Mouse (Mus musculus): ENCODE results near the gene Senp1.
A peak's percentile ranks its signal among the peaks of the same experiment; 100 is the strongest.

Gene Senp1

GRCm38 (mm10) chr15:98093121-98094011 lies at the start of gene Senp1:
Gene Senp1, minus strand, starts transcription at chr15:98093744.
- peak; percentile 83 for DNase-seq (ENCODE audit: low spot score in 2 of 2)

GRCm38 (mm10) chr15:98142515-98142914 lies 49.0 kb upstream of the Senp1 start:
- DNase-seq (ENCODE audit: low spot score in 2 of 2) = no peak

- no peak for DNase-seq (ENCODE audit: low spot score in 2 of 2)
Observed at GRCm38 (mm10) chr15:98140809-98141208, 47.3 kb upstream of the Senp1 start.

GRCm38 (mm10) chr15:98139763-98140162 lies 46.2 kb upstream of the Senp1 start:
- no peak for DNase-seq (ENCODE audit: low spot score in 2 of 2)

DNA sequence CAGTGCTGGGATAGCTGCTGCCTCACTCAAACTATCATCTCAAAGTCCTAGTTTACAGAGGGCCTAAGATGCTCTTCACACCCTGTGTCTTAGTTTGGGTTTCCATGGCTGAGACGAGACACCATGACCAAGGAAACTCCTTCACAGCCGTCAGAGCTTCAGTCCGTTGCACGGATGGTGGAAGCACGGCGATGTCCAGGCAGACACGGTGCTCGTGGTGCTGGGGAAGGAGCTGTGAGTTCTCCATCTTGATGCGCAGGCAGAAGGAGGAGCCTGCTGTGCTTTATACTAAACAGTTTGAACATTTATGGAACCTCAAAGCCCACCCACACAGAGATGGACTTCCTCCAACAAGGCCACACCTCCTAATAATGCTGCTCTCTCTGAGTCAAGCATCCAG lies 43.3 kb upstream of the Senp1 start:
- no peak for DNase-seq (ENCODE audit: low spot score in 2 of 2)

GRCm38 (mm10) chr15:98135671-98136070 lies 42.1 kb upstream of the Senp1 start:
- DNase-seq (ENCODE audit: low spot score in 2 of 2) = no peak

DNA sequence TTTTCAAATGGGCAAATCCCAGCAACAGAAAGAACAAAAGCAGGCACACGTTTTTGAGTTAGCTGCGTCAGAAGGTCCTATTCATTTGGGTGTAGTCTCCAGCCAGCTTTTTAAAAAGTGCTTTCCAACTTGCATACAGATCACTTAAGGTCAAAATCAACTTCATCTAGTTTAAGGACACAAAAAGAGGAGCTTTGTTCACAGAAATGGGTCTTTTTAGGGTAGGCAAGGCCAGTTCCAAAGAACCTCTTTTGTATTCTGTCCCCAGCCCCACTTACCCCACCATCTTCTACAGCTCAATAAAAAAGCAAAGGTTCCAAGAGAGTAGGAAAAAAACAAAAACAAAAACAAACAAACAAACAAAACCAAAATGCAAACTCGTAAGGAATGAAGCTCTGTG lies 41.1 kb upstream of the Senp1 start:
- no peak for DNase-seq (ENCODE audit: low spot score in 2 of 2)

- no peak for DNase-seq (ENCODE audit: low spot score in 2 of 2)
Observed at GRCm38 (mm10) chr15:98134034-98134433, 40.5 kb upstream of the Senp1 start.

DNA sequence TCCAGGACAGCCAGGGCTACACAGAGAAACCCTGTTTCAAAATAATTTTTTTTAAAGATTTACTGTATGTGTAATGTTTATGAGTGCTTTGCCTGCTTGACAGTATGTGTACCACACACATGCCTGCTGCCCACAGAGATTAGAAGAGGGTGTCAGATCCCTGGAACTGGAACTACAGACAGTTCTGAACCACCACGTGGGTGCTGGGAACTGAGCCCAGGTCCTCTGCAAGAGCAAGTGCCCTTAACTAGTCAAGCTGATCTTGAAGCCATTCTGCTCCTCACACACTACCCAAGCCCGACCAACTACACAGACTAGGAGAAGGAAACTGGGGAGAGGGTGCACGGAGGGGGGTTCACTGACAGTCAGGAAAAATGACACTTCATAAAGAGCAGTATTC lies 39.9 kb upstream of the Senp1 start:
- DNase-seq (ENCODE audit: low spot score in 2 of 2) = no peak

DNA sequence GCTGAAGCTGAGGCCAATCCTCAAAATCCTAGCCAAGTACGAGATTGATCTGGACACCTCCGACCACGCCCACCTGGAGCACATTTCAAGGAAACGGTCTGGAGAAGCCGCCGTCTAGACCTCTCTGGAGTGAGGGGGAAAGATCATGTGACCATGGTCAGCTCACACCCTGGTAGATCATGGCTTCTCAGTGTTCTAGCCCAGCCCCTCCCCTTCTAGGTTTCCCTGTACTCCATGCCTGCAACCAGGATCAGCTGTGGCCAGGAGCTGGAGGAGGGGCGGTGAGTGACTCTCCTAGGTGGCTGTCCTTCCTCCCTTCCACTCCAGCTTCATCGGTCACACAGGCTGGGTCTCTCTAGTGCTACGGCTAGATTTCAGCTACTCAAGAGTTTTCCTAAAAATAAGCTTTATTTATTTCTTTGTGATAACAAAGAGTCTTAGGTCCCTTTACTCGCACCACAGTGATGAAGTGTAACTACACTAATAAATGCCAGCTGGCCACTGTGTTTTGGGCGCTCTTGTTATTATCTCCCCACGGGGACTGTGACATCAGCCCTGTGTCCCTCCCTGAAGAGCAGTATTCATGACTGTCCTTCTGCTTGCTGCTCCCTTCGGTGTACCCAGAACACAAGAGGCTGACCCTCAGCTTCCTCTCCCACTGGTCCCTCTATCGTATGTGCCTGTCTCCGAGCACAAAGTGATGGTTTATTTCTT lies 38.6 kb upstream of the Senp1 start:
- DNase-seq (ENCODE audit: low spot score in 2 of 2) = no peak

GRCm38 (mm10) chr15:98131451-98131850 lies 37.9 kb upstream of the Senp1 start:
- DNase-seq (ENCODE audit: low spot score in 2 of 2) = no peak

GRCm38 (mm10) chr15:98131001-98131400 lies 37.5 kb upstream of the Senp1 start:
- no peak for DNase-seq (ENCODE audit: low spot score in 2 of 2)

DNA sequence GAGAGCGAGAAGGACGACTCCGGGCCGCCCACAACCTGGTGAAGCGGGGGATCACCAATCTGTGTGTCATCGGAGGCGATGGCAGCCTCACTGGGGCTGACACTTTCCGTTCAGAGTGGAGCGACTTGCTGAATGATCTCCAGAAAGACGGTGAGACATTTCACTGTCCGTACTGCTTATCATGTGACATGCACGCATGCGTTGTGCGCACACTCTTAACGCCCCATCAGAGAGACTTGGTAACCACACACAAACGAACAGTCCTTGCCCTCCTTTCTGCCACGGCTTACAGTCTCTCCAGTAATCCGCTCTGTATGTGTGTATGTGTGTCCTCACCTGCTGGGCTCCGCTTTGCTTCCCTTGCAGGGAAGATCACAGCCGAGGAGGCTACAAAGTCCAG lies 27.3 kb upstream of the Senp1 start:
- DNase-seq (ENCODE audit: low spot score in 2 of 2) = no peak

- DNase-seq (ENCODE audit: low spot score in 2 of 2) = no peak
Observed at GRCm38 (mm10) chr15:98119363-98119762, 25.8 kb upstream of the Senp1 start.

DNA sequence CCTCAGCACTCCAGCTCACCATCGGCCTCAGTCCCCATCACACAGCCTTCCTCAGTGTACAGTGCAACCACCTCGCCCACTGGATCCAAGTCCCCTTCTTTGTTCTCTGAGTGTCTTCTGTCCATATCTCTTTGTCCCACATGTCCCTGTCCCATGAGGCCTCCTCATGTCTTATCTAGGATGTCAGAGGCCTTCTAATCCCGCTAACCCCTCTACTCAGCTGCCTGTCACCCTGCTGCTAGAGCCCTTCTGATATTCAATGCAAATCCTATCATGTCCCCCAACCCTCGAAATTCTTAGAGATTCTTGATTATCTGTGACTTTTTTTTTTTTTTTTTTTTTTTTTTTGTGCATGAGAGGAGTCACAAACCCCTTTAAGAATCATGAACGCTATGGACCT lies 22.7 kb upstream of the Senp1 start:
- DNase-seq (ENCODE audit: low spot score in 2 of 2) = no peak

DNA sequence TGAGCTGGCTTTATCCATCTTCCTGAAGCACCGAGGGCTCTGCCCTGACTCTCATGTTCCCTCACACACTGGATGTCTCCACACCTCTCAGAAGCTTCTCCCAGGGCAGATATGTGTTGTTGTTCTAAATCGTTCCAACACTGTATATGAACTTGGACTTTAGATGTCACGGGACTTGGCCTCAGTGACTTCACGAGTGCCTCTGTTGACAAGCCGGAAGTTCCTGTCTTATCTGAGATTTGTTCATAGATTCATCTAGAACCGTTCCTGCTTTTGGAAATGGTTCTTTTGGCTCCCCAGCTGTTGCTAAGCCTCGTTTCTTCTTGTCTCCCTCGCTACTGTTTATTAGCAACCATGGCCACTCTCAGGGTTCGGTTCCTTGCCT lies 22.2 kb upstream of the Senp1 start:
- DNase-seq (ENCODE audit: low spot score in 2 of 2) = no peak

GRCm38 (mm10) chr15:98114852-98115778 lies 21.6 kb upstream of the Senp1 start:
- DNase-seq (ENCODE audit: low spot score in 2 of 2) = no peak

- no peak for DNase-seq (ENCODE audit: low spot score in 2 of 2)
Observed at GRCm38 (mm10) chr15:98114098-98114851, 20.7 kb upstream of the Senp1 start.

GRCm38 (mm10) chr15:98111791-98112190 lies 18.2 kb upstream of the Senp1 start:
- no peak for DNase-seq (ENCODE audit: low spot score in 2 of 2)

DNA sequence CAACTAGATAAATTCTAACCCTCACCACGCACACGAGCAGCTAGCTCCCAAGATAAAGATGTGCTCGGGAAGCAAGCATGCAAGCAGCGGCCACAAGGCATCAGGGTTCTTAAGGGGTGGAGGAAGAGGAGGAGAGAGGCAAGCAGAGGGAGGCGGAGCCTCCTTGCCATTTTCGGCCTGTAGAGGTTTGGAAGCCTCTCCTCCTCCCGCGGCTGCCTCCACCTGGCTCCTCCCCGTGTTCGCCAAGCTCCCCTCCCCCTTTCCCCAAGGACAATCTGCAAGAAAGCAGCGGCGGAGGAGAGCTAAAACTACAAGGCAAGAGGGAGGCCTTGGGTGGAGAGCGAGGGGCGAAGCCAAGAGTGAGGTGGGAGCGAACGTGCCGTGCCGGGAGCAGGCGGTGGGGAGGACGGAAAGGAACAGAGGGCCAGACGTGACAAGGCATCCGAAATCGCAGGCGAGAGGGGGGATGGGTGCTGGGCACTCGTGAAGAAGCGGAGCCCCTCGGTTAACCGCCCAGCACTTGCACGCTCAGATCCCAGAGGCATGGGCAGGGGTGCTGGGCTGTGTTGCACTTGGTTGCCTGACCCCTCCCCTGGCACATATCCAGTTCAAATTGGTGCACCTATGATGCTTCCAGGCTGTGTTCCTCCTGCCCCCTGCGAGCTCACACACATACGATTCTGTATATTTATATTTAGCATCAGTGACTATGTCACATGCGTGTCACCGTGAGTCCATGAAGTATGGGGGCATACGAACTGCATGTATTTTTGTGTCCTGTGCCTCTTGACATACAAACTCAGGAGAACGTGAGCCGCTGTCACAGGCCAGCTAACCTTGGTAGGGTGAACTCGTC lies 15.0 kb upstream of the Senp1 start:
- peak; percentile 88 to 91 for DNase-seq (ENCODE audit: low spot score in 2 of 2)

All from right cerebral cortex, postnatal 36 days (tissue).